Mouse (Mus musculus) gastrocnemius, postnatal 36 days (tissue): ENCODE results near the gene Cbx7. TPM values are rescaled to one million over a fixed set of nuclear protein-coding genes. Genes with fewer than 3 reads are reported as not detected.
"Not testable (repeated sequence)": the region's sequence is repeated elsewhere in the genome, so short reads cannot be mapped to it uniquely, and the experiment has no call there.

ENCODE experiments used
- DNase-seq, 2 experiments: peaks; one replicate each; pipeline ENCODE4 v3.0.0; 2022
- intact Hi-C: fragments of 180-260 bp; cut with DNase I; formaldehyde crosslinking; loops from one replicate; pipeline ENCODE4 v1.15.1; 2025
- total RNA-seq, 2 experiments: library from RNA; stranded (reverse); gene quantifications; 2 replicates each; pipeline ENCODE4 v1.2.3; 2021

Gene Cbx7
- total RNA-seq, 2 experiments from 2014 or later = 10.8 to 16.8 TPM

DNA sequence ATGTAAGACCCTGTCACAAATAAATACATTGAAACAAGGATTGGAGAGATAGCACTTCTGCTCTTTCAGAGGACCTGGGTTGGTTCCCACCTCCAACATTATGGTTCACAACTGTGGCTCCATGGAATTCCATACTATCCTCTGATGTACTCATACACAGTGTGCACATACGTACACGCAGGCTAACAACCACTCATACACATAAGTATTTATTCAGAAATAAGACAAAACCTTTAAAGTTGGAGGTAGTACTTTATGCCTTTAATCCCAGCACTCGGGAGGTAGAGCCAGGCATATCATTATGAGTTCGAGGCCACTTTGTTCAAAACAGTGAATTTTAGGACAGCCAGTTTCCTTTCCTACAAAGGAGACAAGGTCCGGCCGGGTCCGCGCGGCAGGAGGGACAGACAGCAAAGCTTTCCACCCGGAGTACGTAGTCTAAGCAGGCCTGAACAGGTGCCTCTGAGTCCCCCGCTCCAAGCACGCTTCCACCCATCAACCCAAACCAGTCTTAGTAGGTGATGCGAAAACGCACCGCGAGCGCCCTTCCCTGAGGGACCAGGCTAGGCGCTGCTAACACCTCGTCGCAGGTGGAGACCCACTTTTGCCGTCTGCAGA, 37.8 kb downstream of the Cbx7 start:
- intact Hi-C loops = loop anchor here (10.0 kb wide), 1 partner anchor 302 kb away; the partner anchor contains the start of genes AC140267.1 and Mief1
- DNase-seq = no peak

DNA sequence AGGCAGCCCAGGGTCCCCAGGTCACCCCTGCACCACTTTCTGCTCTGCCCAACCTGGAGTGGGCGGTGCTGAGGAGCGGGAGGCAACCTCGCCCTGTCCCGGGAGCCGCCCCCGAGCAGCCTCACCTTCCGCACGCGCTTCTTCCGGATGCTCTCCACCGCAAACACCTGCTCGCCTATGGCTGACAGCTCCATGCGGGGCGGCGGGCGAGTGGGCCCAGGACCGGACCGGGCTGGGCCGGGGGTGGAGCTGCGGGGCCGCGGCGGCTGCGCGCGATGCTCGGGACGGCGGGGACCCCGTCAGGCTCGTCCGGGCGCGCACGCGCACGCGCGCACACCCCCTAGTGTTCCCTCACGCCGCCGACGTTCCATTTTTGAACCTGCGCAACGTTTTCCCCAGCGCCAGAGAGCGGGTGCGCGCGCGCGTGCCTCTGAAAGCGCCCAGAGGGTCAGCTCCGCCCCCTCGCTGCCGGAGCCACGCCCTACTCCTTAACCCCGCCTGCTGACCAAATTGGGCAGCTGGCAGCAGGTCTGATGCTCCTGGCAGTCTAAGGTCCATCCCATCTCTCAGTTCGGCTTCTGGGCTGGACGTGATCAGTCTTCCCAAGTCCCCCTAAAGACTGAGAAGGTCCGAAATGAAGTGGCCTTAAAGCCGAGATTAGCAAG, 38.5 kb downstream of the Cbx7 start:
- intact Hi-C loops = loop anchor here (10.0 kb wide), 1 partner anchor 302 kb away; the partner anchor contains the start of genes AC140267.1 and Mief1
- DNase-seq = peak; percentile 89

DNA sequence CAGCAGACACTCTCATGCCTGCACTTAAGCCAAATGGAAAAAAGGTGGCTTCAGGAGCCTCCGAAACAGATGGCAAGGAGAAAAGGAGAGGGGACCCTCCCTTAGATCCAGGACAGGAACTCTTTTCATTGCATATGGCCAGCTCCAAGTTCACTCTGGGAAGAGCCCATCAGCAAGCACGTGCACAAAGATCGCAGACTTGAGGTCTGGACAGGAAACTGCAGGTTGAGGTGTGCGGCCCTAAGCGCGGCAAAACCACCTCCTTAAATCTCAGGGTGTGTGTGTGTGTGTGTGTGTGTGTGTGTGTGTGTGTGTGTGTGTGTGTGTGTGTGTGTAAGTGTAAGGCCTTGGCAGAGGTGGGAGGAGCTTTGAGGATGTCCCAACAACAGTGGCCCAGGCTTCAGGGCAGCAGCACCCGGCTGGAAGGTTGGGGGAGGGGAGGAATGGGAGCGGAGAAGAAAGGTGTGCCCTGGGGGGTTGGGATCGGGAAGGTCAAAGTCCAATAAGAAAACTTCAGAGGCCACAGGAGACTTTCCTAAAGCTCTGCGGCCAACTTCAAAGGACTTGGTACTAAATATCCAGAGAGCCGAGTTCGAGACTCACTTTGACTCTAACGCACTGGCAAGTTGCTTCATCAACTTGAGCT, 39.3 kb downstream of the Cbx7 start:
- intact Hi-C loops = loop anchor here (10.0 kb wide), 1 partner anchor 303 kb away; the partner anchor contains the start of genes AC140267.1 and Mief1

DNA sequence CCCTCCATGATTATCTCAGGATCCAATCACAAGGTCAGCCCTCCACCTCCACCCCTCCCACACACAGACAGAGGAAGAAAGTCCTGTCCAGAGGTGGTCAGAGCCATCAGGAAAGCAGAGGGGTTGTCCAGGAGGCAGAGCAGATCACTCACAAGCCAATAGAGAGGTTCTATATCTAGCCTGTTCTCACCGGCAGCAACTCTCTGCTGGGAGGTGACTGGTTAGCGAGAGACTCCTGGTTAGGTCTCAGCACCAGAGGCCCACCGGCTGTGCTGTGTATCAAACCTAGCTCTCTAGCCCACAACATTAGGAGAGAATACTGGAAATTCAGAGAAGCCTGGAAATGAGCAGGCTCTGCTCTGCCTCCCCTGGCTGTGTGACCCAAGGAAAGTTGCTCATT, 41.2 kb downstream of the Cbx7 start:
- intact Hi-C loops = loop anchor here (5.0 to 10.0 kb wide), 2 partner anchors 97 to 305 kb away; partner anchors contain the start of genes AC140267.1, Cbx6, Mief1 and Npcd
- DNase-seq = no peak

More for the DNA sequence above, 39.3 kb downstream of the Cbx7 start:
- DNase-seq = no peak

DNA sequence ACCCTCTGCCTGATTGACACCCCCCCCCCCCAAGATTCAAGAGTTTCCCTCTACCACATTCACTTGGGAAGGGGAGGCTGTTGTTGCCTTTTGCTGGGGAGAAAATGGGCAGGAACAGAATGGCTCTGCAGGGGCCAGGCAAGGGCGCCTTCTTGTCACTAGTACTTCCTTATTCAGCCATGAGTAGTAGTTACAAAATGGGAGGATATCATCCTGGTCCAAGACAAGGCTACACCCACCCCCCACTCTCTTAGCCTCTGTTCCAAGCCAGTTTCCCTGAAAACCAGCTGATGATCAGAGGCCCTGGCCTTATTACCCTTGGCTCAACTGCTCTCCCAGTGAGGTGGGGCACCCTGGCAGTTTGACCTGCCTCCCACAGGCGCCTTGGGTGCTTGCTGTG, 42.2 kb downstream of the Cbx7 start:
- DNase-seq = no peak
- intact Hi-C loops = loop anchor here (5.0 kb wide), 1 partner anchor 96 kb away; the partner anchor contains the start of genes Cbx6 and Npcd

DNA sequence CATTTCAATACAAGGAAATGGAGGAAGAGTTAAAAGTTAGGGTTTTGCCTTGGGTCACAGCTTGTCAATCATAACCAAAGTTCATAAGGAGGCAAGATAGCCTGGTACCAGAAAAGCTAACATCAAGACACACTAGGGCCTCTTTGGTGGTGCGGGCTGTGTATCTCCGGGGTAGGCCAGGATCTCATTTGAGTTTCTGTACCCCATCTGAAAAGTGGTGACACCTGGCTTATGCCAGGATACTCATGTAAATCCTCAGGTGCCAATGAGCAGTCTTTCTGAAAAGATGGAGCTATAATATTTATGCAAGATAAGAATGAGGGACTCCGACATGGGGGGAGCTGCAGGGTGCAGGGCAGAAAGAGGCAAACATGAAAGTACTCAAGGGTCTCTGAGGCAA, 42.6 kb downstream of the Cbx7 start:
- DNase-seq = no peak
- intact Hi-C loops = loop anchor here (5.0 kb wide), 1 partner anchor 96 kb away; the partner anchor contains the start of genes Cbx6 and Npcd

DNA sequence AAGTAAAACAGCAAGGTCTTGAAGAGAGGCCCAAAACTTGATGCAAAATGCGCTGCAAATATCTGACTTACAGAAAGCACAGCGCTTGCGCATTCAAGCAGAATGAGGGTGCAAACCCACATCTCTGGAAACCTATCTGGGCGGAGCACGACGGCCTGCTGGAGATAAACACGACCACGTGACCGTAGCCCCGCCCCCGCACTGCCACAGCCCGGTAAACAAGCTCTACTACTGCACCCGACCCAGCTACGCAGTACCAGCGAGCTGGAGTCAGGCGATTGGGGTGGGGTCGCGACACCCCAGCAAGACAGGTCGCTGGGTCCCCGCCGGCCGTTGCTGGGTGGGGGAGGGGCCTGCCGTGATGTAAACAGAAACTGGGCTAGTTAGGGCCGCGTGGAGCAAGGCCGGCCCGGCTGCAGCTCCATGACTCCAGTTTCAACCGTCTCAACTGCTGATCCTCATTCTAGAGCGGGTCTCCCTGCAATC, 43.2 kb downstream of the Cbx7 start:
- intact Hi-C loops = loop anchor here (5.0 kb wide), 1 partner anchor 95 kb away; the partner anchor contains the start of genes Cbx6 and Npcd
- peak; percentile 96 to 97 for DNase-seq

DNA sequence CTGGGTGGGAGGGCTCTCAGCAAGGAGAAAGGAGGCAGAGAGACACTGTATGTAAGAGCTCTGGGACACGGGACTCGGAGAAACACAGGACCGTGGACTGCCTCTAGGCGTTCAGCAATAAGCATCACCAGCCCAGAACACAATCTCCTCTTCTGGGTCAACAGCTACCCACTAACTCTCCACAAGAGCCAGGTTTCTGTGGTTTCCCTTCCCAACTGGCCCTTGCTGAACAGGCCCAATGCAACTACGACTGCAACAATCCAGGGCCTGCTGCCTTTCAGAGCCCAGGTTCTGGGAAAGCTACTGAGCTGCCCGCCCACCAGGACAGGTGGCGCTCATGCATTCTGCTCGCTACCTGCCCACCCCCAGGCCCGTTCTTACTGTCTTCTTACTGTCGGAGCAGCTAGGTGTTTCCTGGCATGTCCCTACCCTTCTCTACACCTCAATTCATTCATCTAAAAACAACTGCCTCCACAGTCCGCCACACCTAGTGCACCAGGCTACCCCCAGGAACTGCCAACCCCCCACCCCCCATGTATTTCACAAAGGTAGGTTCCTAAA, 44.0 kb downstream of the Cbx7 start:
- intact Hi-C loops = loop anchor here (5.0 kb wide), 1 partner anchor 95 kb away; the partner anchor contains the start of genes Cbx6 and Npcd
- DNase-seq = no peak

DNA sequence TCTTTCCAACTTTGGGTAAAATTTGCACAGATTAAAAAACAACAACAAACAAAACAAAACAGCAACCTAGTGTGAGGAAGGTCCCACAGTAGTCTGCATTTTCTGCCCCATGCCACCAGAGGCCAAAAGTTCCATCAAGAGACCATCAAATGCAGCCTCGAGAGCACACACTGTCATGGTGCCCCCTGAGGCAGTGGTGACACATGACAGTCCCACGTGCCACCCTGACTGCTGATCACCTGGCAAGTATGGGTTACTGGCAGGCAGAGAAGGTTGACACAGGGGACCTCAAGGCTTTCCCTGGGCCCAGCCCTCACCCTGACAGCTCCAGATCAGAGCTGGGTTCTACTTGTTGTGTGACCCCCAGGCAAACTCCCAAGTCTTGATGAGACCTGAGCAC, 51.1 kb downstream of the Cbx7 start:
- no peak for DNase-seq
- intact Hi-C loops = no loop called here

DNA sequence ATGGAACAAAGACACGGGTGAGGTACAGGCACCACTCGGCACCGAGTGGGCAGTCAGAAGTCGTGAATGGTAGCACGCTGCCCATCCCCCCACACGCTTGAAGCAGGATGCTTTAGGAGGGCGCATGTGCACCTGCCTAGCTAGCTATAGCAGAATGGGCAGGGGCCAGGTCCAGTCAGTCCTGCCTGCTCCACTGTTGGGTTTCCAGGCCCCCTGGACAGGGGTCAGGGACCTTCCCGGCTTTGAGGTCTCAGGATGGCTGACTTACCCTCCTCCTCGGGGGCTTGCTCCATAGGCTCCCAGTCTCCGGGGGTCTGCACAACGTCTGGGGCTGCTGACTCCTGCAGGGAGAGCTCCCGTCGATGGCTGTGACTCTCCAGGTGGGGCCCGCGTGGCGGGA, 52.4 kb downstream of the Cbx7 start:
- no peak for DNase-seq
- intact Hi-C loops = no loop called here

DNA sequence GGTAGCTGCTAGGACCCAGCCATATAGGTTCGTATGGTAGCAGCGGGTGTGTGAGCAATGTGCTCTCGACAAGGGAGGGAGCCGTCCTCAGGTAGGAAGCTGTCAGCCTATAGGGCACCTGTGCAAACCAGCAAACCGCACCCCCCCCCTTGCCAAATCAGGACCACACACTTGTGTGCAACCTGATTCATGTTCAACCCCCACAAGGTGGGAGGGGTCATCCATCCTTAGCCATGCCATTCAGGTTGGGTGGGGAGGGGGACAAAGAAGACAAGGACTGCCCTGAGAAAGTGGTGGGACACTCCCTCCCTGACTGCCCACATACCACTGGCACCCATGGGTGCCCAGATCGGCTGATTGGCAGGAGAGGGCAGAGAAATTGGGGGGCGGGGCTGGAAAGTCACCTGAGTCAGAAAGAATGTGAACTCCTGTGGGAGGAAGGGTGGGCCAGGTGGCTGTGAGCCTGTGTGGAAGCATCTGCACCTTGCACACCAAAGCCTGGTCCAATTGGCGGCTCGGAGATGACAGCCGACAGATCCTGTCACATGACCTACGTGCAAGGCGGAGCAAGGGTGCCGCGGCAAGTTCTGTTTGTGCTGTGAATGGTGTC, 53.7 kb downstream of the Cbx7 start:
- no peak for DNase-seq
- intact Hi-C loops = no loop called here

DNA sequence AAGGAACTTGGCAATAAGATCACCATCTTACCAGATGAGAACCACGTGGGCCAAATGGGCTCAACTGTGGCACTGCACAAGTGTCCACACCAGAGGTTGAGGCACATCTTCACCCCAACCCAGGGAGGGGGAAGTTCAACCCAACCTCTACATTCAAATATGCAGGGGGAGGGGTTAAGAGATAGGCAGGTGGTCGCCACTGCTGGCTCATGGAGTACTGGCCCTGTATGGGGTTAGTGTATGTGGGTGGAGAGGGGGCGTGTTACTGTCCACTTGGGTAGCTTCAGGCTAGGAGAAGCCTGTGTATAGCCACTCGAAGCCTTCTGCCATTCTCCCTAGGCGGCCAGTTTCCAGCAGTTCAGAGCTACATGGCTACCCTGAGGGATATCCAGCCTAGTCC, 54.8 kb downstream of the Cbx7 start:
- intact Hi-C loops = no loop called here
- no peak for DNase-seq

DNA sequence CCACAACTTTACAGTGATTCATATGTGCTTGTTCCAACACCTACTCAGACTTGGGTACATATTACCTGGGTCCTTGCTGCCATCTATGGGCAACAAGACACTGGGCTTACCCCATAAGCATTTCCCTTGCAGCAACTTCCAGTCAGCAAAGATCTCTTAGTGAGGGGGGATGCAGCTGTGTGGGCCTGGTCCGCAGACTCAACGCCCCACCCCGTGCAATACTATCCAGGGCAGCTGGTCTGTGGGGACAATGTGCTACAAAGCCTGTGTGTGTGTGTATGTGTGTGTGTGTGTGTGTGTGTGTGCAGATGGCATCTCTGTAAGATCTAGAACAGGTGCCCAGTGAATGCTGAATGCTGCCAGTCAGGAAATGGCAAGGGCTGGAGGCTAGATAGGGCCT, 56.6 kb downstream of the Cbx7 start:
- no peak for DNase-seq
- intact Hi-C loops = no loop called here

DNA sequence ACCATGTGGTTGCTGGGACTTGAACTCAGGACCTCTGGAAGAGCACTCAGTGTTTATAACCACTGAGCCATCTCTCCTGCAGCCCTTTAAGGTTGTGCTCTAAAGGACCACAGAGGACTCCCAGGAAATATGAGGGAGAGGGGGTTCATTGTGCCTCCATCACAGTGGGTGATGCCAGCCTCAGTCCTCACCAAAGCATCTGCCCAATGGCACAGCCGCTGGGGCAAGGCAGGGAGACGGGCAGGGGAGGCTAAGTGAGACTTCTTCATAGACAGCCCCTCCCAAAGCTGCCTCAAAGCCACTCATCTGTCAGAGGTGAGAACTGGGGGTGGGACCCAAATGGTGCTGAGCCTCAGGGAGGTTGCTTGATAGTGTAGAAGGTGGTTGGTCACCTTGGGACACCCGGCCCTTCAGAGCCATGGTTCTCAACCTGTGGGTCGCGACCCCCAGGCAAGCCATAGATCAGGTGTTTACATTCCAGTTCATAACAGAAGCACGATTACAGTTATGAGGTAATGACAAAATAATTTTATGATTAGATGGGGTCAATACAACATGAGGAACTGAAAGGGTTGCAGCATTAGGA, 57.1 kb downstream of the Cbx7 start:
- no peak for DNase-seq
- intact Hi-C loops = no loop called here

DNA sequence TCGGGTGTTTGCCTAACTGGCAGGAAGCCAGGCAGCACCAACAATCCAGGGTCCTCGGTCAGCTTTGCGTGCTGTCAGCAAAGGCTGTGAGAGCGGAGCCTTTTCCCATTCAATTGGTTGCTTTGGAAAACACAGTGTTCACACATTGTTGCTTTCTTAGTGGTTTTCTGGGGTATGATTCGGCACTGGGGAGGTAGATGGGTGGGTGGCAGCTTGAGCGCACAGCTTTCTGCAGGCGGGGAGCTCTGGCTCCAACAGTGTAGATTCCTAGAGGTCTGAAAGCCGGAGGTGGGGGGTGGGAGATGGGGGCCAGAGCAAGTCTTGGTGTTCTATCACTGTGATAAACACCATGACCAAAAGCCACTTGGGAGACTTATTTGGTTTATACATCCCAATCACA, 59.6 kb downstream of the Cbx7 start:
- intact Hi-C loops = no loop called here
- no peak for DNase-seq

DNA sequence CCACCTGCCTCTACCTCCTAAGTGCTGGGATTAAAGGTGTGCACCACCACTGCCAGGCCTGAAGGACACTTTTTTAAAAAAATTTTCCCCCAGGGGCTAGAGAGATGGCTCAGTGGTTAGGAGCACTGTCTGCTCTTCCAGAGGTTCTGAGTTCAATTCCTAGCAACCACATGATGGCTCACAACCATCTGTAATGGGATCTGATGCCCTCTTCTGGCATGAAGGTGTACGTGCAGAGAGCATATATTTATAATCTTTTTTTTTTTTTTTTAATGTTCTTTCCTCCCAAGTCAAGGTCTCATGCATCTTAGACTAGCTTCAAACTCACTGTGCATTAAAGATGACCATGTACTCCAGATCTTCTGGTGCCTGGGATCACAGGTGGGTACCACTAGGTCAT, 60.1 kb downstream of the Cbx7 start:
- intact Hi-C loops = not testable (repeated sequence)

DNA sequence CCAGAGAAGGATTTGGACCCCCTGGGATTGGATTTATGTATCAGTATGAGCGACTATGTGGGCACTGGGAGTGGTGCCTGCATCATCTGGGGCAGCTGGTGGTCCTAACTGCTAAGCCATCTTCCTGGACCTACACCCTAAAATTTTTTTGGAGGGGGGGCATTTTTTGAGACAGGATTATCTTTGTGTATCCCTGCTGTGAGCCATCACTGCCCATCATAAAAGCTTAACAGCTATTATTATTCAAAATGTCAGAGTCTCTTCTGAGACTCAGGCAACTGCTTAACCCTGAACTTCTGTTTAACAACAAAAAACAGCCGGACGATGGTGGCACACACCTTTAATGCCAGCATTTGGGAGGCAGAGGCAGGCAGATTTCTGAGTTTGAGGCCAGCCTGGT, 61.9 kb downstream of the Cbx7 start:
- intact Hi-C loops, DNase-seq: not testable (repeated sequence)

More for the DNA sequence above, 60.1 kb downstream of the Cbx7 start:
- not testable (repeated sequence) for DNase-seq

DNA sequence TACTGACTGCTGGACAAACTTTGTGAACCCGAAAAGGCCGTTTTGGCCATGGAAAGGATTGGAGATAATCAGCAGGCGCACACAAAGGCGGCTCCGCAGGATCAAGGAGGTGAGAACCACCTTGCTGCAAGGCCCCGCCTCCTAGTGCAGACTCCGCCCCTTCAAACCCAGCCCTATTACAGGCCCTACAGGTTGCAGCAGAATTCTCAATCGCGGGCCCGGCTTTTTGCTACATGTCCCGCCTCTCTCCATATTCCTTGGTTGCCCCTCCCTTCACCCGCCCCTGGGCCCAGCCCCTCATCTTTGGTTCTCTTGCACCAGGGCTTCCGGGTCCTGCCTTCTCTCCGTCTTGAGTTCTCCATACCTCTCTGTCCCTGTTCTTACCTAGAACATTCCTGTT, 64.1 kb downstream of the Cbx7 start:
- DNase-seq = no peak
- intact Hi-C loops = no loop called here

DNA sequence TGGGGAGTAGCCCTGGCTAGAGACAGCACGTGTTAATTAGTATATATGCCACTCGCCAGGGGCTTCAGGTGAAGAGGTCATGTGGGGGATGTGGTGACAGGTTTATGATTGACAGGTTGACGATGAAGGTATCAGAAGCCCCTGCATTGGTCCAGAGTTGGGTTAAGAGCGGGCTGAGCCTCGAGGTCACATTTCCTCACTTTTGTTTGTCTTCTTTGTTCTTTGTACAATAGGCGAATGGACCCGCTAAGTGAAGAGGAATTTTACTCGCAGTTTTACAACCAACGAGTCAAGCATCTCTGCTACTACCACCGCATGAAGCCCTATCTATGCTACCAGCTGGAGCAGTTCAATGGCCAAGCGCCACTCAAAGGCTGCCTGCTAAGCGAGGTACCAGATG, 65.7 kb downstream of the Cbx7 start:
- no peak for DNase-seq
- intact Hi-C loops = no loop called here

DNA sequence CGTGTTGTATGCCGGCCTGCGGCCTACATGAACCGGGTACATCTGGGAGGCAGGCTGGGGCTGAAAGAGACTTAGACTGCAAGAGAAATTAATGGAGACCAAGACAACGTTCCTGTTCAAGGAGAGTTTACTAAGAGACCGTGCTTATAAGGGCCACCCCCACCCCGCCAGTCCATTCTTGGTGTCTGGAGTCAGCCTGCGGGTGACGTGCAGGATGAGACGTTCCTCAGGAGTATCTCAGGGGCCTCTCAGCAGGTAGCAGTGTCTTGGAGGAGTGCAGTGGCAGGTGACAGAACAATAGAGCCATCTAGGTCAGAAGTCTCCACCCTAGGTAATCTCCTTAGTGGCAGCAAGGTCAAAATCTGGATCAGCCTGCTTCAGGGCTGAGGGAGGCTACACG, 66.2 kb downstream of the Cbx7 start:
- DNase-seq, intact Hi-C loops: not testable (repeated sequence)
